Mouse (Mus musculus) forebrain, embryonic 14.5 days (tissue): Measurements from ENCODE around the gene Pycr1. TPM values are rescaled to one million over a fixed set of nuclear protein-coding genes. Genes with fewer than 3 reads are reported as not detected.

Experiments
- ATAC-seq: fragments of 200-750 bp; cut with Nextera tagmentation; 2 replicates; pipeline ENCODE4 v1.8.0; 2017; ENCODE audit warnings: mild to moderate bottlenecking, moderate library complexity
- DNase-seq: peaks from one replicate; pipeline ENCODE4 v3.0.0-alpha.2; 2015; ENCODE audit warnings: low spot score
- H3K27ac ChIP-seq: fragments of 300-500 bp; sonication (generic); 2 replicates; pipeline ENCODE4 v1.5.1; 2014; ENCODE audit warnings: low read depth, mild to moderate bottlenecking, control low read depth, low read length, moderate library complexity
- H3K27me3 ChIP-seq: fragments of 300-500 bp; sonication (generic); replicated peaks from 2 replicates; pipeline ENCODE4 v1.6.1; 2014; ENCODE audit warnings: low read length, control low read depth, mixed read lengths; ENCODE audit not compliant: control insufficient read depth, insufficient read depth
- H3K36me3 ChIP-seq: fragments of 300-500 bp; sonication (generic); 2 replicates; pipeline ENCODE4 v1.6.1; 2014; ENCODE audit warnings: low read length, control low read depth; ENCODE audit not compliant: control insufficient read depth, insufficient read depth
- H3K4me1 ChIP-seq: fragments of 300-500 bp; sonication (generic); 2 replicates; pipeline ENCODE4 v1.6.1; 2014; ENCODE audit warnings: antibody characterized with exemption, low read length, control low read depth; ENCODE audit not compliant: control insufficient read depth, insufficient read depth
- H3K4me2 ChIP-seq: fragments of 300-500 bp; sonication (generic); 2 replicates; pipeline ENCODE4 v1.6.1; 2014; ENCODE audit warnings: mild to moderate bottlenecking, control low read depth, low read length
- H3K4me3 ChIP-seq: fragments of 300-500 bp; sonication (generic); 2 replicates; pipeline ENCODE4 v1.5.1; 2014; ENCODE audit warnings: low read depth, low read length, control low read depth
- H3K9ac ChIP-seq: fragments of 300-500 bp; sonication (generic); 2 replicates; pipeline ENCODE4 v1.6.1; 2014; ENCODE audit warnings: mild to moderate bottlenecking, low read length, control low read depth, moderate library complexity
- H3K9me3 ChIP-seq: fragments of 300-500 bp; sonication (generic); replicated peaks from 2 replicates; pipeline ENCODE4 v1.6.1; 2016; ENCODE audit warnings: low read length, control low read depth, mixed read lengths; ENCODE audit not compliant: control insufficient read depth
- WGBS: fragments of 180-500 bp; shearing (Covaris S2); extraction: QIAGEN DNeasy Blood & Tissue Kit; methylation state at CpG from one replicate; pipeline ENCODE4 v1.1.7; 2014; 5-methylcytosine and 5-hydroxymethylcytosine counted together
- polyA plus RNA-seq: library from polyadenylated mRNA; unstranded; fragments of >200 nt; fragmentation: Nextera tagmentation; extraction: Ambion mirVana; gene quantifications from 2 replicates; pipeline ENCODE4 v1.2.1, GENCODE M21; 2014

The Pycr1 gene
- polyA plus RNA-seq, 1 experiment from 2014 or later = 33.9 TPM

DNA sequence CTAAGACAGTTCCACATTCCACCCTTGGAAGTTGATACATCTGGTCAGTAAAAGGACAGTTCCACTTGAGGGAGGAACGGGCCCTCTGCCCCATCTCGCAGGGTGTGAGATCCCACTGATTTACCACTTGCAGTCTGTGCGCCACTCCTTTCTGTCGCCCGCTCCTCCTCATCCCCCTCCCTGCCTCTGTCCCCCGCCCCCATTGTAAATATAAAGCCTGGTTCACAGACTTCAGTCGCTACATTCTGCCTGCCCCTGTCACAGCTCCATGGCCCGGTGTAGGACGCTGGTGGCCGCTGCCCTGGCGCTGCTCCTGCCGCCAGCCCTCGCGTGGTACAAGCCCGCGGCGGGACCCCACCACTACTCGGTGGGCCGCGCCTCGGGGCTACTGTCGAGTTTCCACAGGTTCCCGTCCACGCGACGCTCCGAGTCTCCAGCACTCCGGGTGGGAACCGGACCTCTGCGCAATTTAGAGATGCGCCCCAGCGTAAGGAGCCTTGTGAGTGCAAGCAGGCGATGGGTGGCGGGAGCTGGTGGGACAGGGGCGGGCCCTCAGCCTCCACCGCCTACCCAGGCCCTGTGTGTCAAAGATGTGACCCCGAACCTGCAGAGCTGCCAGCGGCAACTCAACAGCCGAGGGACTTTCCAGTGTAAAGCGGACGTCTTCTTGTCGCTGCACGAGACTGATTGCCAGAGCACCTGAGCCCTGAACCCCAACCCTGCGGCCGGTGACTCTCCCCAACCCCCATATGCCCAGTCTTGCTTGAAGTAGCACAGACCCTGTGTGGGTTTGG is 35.1 kb downstream of the Pycr1 start, which contains the start of gene Npb:
Gene Npb, plus strand, starts transcription at position 237 of the 794 bp plus-strand sequence.
- DNase-seq (no peak), ATAC-seq (no peak)
- peak within 1 kb of the TSS; percentile 37 for H3K9ac ChIP-seq
- H3K4me1 ChIP-seq = peaks cover 4% of the 10 kb centered on the region; the same call in 1 of the 2 replicates
- no peak within 1 kb of the TSS for H3K27ac ChIP-seq
- peak within 1 kb of the TSS; percentile 35 for H3K4me2 ChIP-seq
- WGBS = 8% methylated on average over 45 of the region's 45 CpGs
- H3K9me3 ChIP-seq = no peaks in the 10 kb centered on the region
- H3K27me3 ChIP-seq = 0 out of 2 replicates have a peak, but pooled peaks cover 9% of the 10 kb centered on the region
- H3K4me3 ChIP-seq = 0 out of 2 replicates have a peak within 1 kb of the TSS, but pooled peaks have one; percentile 9
- peaks cover 76% of the 10 kb centered on the region for H3K36me3 ChIP-seq

DNA sequence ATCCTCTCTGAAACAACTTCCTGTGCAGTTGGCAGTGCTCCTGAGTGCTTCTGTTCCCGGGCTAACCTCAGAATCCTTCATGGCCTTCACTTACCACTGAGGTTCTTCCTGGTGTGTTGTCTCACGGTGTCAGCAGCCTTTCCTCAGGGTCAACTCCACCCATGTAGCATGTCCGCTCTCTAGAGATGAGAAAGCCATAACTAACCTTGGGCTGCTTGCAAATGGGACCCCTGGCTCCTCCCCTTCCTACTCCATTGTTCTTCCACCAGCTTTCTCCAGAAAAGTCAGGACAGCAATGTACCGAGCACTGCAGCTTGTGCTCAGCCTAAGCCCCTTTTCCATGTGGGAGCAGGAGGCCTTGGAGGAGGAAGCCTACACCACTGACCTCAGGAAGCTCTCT is 36.8 kb downstream of the Pycr1 start:
- Histone ChIP-seq H3K9me3 (no peaks in the 10 kb centered on the region), H3K27me3 (0 out of 2 replicates have a peak, but pooled peaks cover 9% of the 10 kb centered on the region), H3K9ac (no peak overlapping the region), H3K4me3 (no peak overlapping the region), H3K27ac (no peak overlapping the region), H3K36me3 (peaks cover 73% of the 10 kb centered on the region), H3K4me1 (peaks cover 4% of the 10 kb centered on the region; the same call in 1 of the 2 replicates), H3K4me2 (no peak overlapping the region)
- ATAC-seq (no peak), DNase-seq (no peak)
- 77% methylated on average over 4 of the region's 4 CpGs for WGBS

DNA sequence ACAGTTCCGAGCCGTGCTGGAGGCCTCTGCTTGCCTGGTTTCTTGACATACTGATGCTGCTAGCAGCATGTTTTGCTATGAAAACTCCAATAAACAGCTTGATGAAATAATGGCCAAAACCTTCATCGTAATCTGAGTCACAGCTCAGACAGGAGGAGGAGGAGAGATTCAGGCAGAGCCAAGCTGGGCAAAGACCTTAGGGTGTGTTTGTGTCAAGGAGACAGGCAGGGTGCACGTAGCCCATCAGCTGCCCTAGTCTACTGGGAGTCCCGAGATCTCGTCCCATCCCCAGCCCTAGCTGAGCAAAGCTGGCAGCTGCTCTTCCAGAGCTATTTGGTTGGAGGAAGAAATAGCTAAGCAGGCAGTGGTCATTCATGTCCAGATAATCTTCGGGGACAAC is 37.9 kb downstream of the Pycr1 start:
- WGBS = 90% methylated on average over 7 of the region's 7 CpGs
- H3K36me3 ChIP-seq = peaks cover 67% of the 10 kb centered on the region

GRCm38 (mm10) chr11:120603545-120603944 is 40.0 kb downstream of the Pycr1 start:
- no peak overlapping the region for H3K27ac ChIP-seq
- no peak overlapping the region for H3K9ac ChIP-seq
- no peak overlapping the region for H3K4me2 ChIP-seq
- H3K36me3 ChIP-seq = peaks cover 58% of the 10 kb centered on the region
- peaks cover 13% of the 10 kb centered on the region; the same call in 1 of the 2 replicates for H3K4me1 ChIP-seq
- H3K4me3 ChIP-seq = no peak overlapping the region
- no peak for ATAC-seq
- DNase-seq = no peak
- 88% methylated on average over 2 of the region's 2 CpGs for WGBS
- H3K27me3 ChIP-seq = 0 out of 2 replicates have a peak, but pooled peaks cover 2% of the 10 kb centered on the region
- no peaks in the 10 kb centered on the region for H3K9me3 ChIP-seq

More for the DNA sequence above, 37.9 kb downstream of the Pycr1 start:
- Histone ChIP-seq H3K9ac (no peak overlapping the region), H3K4me3 (no peak overlapping the region), H3K4me1 (peaks cover 4% of the 10 kb centered on the region; the same call in 1 of the 2 replicates), H3K9me3 (no peaks in the 10 kb centered on the region), H3K27me3 (0 out of 2 replicates have a peak, but pooled peaks cover 9% of the 10 kb centered on the region), H3K27ac (no peak overlapping the region), H3K4me2 (no peak overlapping the region)
- DNase-seq = no peak
- no peak for ATAC-seq

GRCm38 (mm10) chr11:120600716-120601115 is 42.9 kb downstream of the Pycr1 start:
- H3K9me3 ChIP-seq = no peaks in the 10 kb centered on the region
- peaks cover 16% of the 10 kb centered on the region for H3K4me1 ChIP-seq
- ATAC-seq (no peak), DNase-seq (no peak)
- no peak overlapping the region for H3K27ac ChIP-seq
- H3K4me3 ChIP-seq = no peak overlapping the region
- no peak overlapping the region for H3K9ac ChIP-seq
- no peaks in the 10 kb centered on the region for H3K27me3 ChIP-seq
- WGBS = 99% methylated on average over 3 of the region's 3 CpGs
- no peak overlapping the region for H3K4me2 ChIP-seq
- peaks cover 60% of the 10 kb centered on the region for H3K36me3 ChIP-seq

DNA sequence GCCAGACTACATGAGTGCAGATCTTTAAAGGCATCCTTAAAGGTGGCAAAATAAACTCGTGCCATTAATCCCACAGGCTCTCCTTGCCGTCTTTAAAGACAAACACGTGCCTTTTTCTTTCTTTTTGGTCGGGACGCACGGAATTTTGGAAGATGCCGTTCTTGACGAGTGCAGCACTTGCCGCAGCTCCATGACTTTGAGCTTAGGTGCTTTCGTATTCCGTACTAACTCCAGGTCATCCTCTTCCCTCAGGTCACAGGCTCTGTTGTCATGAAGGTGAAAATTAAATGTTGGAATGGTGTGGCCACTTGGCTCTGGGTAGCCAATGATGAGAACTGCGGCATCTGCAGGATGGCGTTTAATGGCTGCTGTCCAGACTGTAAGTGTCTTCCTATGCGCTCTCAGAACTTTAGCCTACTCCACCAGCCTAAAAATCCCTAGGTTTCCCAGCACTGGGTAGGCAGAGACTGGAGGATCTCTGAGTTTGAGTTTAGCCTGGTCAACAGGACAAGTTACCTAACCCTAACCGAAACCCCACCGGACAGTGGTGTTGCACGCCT is 44.5 kb downstream of the Pycr1 start:
- peak overlapping the region; percentile 87 for H3K4me2 ChIP-seq
- peak overlapping the region; percentile 97 for H3K4me3 ChIP-seq
- H3K27ac ChIP-seq = peak overlapping the region; percentile 85; the same call in 1 of the 2 replicates
- H3K27me3 ChIP-seq = no peaks in the 10 kb centered on the region
- ATAC-seq (no peak), DNase-seq (no peak)
- peaks cover 58% of the 10 kb centered on the region for H3K36me3 ChIP-seq
- 49% methylated on average over 17 of the region's 17 CpGs for WGBS
- H3K9ac ChIP-seq = peak overlapping the region; percentile 98
- H3K9me3 ChIP-seq = no peaks in the 10 kb centered on the region
- H3K4me1 ChIP-seq = peaks cover 16% of the 10 kb centered on the region

GRCm38 (mm10) chr11:120598283-120598989 is 45.1 kb downstream of the Pycr1 start, which contains the start of the genes Alyref and Anapc11:
TSS of gene Alyref (minus strand) at chr11:120598365.
TSS of gene Anapc11 (plus strand) at chr11:120598421.
- Histone ChIP-seq H3K27me3 (no peaks in the 10 kb centered on the region), H3K4me3 (peak within 1 kb of the TSS; percentile 97), H3K9me3 (no peaks in the 10 kb centered on the region), H3K4me2 (peak within 1 kb of the TSS; percentile 87), H3K9ac (peak within 1 kb of the TSS; percentile 98), H3K27ac (peak within 1 kb of the TSS; percentile 86), H3K36me3 (peaks cover 58% of the 10 kb centered on the region), H3K4me1 (peaks cover 16% of the 10 kb centered on the region)
- WGBS = under 1% methylated on average over 88 of the region's 88 CpGs
- DNase-seq = peak; percentile 98
- ATAC-seq = peak; percentile 99
